Mouse (Mus musculus): ENCODE results near the gene Insl6. TPM values are rescaled to one million over a fixed set of nuclear protein-coding genes. Genes with fewer than 3 reads are reported as not detected.

Gene Insl6
- polyA plus RNA-seq, 1 experiment from 2014 or later = 5.6 TPM

GRCm38 (mm10) chr19:29341029-29341428 is 15.9 kb upstream of the Insl6 start:
- Histone ChIP-seq H3K4me2 (replicated peaks; ENCODE audit: low read depth, low read length) (no peak overlapping the region), H3K27me3 (ENCODE audit: control insufficient read depth, insufficient read depth, low read length) (no peaks in the 10 kb centered on the region), H3K9ac (replicated peaks; ENCODE audit: low read depth, low read length) (no peak overlapping the region), H3K27ac (ENCODE audit: low read length) (no peak overlapping the region), H3K4me3 (ENCODE audit: low read depth, low read length) (no peak overlapping the region), H3K9me3 (ENCODE audit: control insufficient read depth, low read depth, low read length) (no peaks in the 10 kb centered on the region), H3K4me1 (ENCODE audit: control insufficient read depth, insufficient read depth, low read length) (no peaks in the 10 kb centered on the region), H3K36me3 (ENCODE audit: control insufficient read depth, insufficient read depth, low read length) (no peaks in the 10 kb centered on the region)
- WGBS = 84% methylated on average over 4 of the region's 4 CpGs
- ATAC-seq (ENCODE audit: insufficient number of reproducible peaks, insufficient read depth, low FRiP score, low read depth) = no peak

DNA sequence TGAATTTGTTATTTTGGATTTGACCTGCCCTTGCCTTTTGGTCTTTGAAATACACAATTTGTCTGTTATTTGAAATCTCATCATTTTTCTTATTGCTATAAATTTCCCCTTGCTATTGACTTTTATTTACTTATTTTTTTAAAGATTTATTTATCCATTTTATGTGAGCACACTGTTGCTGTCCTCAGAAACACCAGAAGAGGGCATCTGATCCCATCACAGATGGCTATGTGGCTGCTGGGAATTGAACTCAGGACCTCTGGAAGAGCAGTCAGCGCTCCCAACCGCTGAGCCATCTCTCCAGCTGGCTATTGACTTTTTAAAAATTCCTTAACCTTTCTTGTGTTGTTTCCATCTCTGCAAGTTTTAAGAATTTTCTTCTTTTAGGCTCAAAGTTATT is 11.5 kb upstream of the Insl6 start:
- H3K27me3 ChIP-seq (ENCODE audit: control insufficient read depth, insufficient read depth, low read length) = no peaks in the 10 kb centered on the region
- H3K9ac ChIP-seq (replicated peaks; ENCODE audit: low read depth, low read length) = no peak overlapping the region
- no peak overlapping the region for H3K27ac ChIP-seq (ENCODE audit: low read length)
- H3K4me3 ChIP-seq (ENCODE audit: low read depth, low read length) = no peak overlapping the region
- no peak overlapping the region for H3K4me2 ChIP-seq (replicated peaks; ENCODE audit: low read depth, low read length)
- H3K36me3 ChIP-seq (ENCODE audit: control insufficient read depth, insufficient read depth, low read length) = no peaks in the 10 kb centered on the region
- H3K4me1 ChIP-seq (ENCODE audit: control insufficient read depth, insufficient read depth, low read length) = peaks cover 3% of the 10 kb centered on the region; the same call in 1 of the 2 replicates
- 83% methylated on average over 2 of the region's 2 CpGs for WGBS
- no peaks in the 10 kb centered on the region for H3K9me3 ChIP-seq (ENCODE audit: control insufficient read depth, low read depth, low read length)
- no peak for ATAC-seq (ENCODE audit: insufficient number of reproducible peaks, insufficient read depth, low FRiP score, low read depth)

- peak within 1 kb of the TSS; percentile 78 for H3K4me2 ChIP-seq (replicated peaks; ENCODE audit: low read depth, low read length)
- WGBS = 3% methylated on average over 23 of the region's 23 CpGs
- peaks cover 3% of the 10 kb centered on the region; the same call in 1 of the 2 replicates for H3K4me1 ChIP-seq (ENCODE audit: control insufficient read depth, insufficient read depth, low read length)
- no peaks in the 10 kb centered on the region for H3K36me3 ChIP-seq (ENCODE audit: control insufficient read depth, insufficient read depth, low read length)
- H3K9ac ChIP-seq (replicated peaks; ENCODE audit: low read depth, low read length) = no peak within 1 kb of the TSS; the same call in 1 of the 2 replicates
- H3K27me3 ChIP-seq (ENCODE audit: control insufficient read depth, insufficient read depth, low read length) = no peaks in the 10 kb centered on the region
- peak within 1 kb of the TSS; percentile 29 for H3K4me3 ChIP-seq (ENCODE audit: low read depth, low read length)
- no peak within 1 kb of the TSS for H3K27ac ChIP-seq (ENCODE audit: low read length)
- no peak for ATAC-seq (ENCODE audit: insufficient number of reproducible peaks, insufficient read depth, low FRiP score, low read depth)
- H3K9me3 ChIP-seq (ENCODE audit: control insufficient read depth, low read depth, low read length) = no peaks in the 10 kb centered on the region
These were observed 9.1 kb upstream of the Insl6 start, which contains the start of gene Rln1 for GRCm38 (mm10) chr19:29334068-29334745. Gene Rln1, minus strand, starts transcription at chr19:29334670.

DNA sequence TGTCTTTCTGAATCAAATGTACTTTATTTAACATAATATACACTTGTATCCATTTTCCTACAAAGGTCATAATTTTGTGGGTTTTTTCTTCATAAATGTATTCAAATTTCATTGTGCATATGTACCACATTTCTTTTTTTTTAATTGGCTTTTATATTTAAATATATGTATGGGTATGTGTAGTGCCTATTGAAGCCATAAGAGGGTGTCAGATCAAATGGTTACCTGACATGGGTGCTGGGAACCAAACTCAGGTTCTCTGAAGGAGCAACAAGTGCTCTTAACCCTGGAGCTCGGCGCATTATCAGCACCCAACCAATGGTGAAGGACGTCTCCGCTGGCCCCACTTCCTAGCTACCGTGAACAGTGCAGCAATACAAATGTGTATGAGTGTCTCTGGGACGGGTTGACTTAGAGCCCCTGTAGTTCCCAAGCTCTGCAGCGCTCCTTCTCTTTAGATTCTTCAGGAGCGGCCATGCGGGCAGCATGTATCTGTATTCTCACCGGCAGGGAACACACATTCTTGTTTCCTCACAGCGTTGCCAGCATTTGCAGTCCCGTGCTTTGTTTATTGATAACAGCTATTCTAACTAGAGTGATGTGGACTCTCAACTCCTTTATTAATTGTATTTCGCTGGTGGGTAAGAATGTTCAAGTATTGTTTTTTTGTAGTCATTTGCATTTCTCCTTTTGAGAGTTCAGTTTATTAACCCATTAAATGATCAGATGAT is 1.8 kb upstream of the Insl6 start:
- Histone ChIP-seq H3K4me3 (ENCODE audit: low read depth, low read length) (no peak overlapping the region), H3K9ac (replicated peaks; ENCODE audit: low read depth, low read length) (no peak overlapping the region), H3K4me1 (ENCODE audit: control insufficient read depth, insufficient read depth, low read length) (no peaks in the 10 kb centered on the region), H3K36me3 (ENCODE audit: control insufficient read depth, insufficient read depth, low read length) (no peaks in the 10 kb centered on the region), H3K27me3 (ENCODE audit: control insufficient read depth, insufficient read depth, low read length) (no peaks in the 10 kb centered on the region), H3K4me2 (replicated peaks; ENCODE audit: low read depth, low read length) (no peak overlapping the region), H3K9me3 (ENCODE audit: control insufficient read depth, low read depth, low read length) (no peaks in the 10 kb centered on the region), H3K27ac (ENCODE audit: low read length) (no peak overlapping the region)
- 84% methylated on average over 13 of the region's 13 CpGs for WGBS
- ATAC-seq (ENCODE audit: insufficient number of reproducible peaks, insufficient read depth, low FRiP score, low read depth) = no peak

DNA sequence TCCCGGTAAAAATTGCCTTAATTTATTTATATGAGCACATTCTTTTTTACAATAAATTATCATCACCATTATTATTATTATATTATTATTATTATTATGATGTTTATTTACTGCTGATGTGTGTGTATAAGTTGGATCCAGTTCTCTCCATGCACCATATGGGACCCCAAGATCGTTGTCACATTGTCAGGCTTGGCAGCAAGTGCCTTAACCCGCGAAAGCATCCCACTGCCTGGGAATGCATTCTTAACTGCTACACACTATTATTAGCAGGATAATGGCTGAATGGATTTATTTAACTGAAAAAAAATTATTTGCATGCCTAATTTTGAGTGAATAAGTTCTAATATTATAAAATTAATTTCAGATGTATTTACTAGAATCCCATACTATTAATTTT is 1.2 kb upstream of the Insl6 start:
- no peak for ATAC-seq (ENCODE audit: insufficient number of reproducible peaks, insufficient read depth, low FRiP score, low read depth)
- Histone ChIP-seq H3K9me3 (ENCODE audit: control insufficient read depth, low read depth, low read length) (no peaks in the 10 kb centered on the region), H3K4me1 (ENCODE audit: control insufficient read depth, insufficient read depth, low read length) (no peaks in the 10 kb centered on the region), H3K36me3 (ENCODE audit: control insufficient read depth, insufficient read depth, low read length) (no peaks in the 10 kb centered on the region), H3K27ac (ENCODE audit: low read length) (no peak overlapping the region), H3K9ac (replicated peaks; ENCODE audit: low read depth, low read length) (no peak overlapping the region), H3K4me2 (replicated peaks; ENCODE audit: low read depth, low read length) (no peak overlapping the region), H3K27me3 (ENCODE audit: control insufficient read depth, insufficient read depth, low read length) (no peaks in the 10 kb centered on the region), H3K4me3 (ENCODE audit: low read depth, low read length) (no peak overlapping the region)
- 87% methylated on average over 4 of the region's 4 CpGs for WGBS

GRCm38 (mm10) chr19:29325852-29326180 is 660 bp upstream of the Insl6 start:
- Histone ChIP-seq H3K4me2 (replicated peaks; ENCODE audit: low read depth, low read length) (peak overlapping the region; percentile 54), H3K27me3 (ENCODE audit: control insufficient read depth, insufficient read depth, low read length) (no peaks in the 10 kb centered on the region), H3K9me3 (ENCODE audit: control insufficient read depth, low read depth, low read length) (no peaks in the 10 kb centered on the region), H3K4me1 (ENCODE audit: control insufficient read depth, insufficient read depth, low read length) (no peaks in the 10 kb centered on the region), H3K9ac (replicated peaks; ENCODE audit: low read depth, low read length) (no peak overlapping the region), H3K4me3 (ENCODE audit: low read depth, low read length) (0 out of 2 replicates have a peak overlapping the region, but pooled peaks have one; percentile 29), H3K36me3 (ENCODE audit: control insufficient read depth, insufficient read depth, low read length) (no peaks in the 10 kb centered on the region), H3K27ac (ENCODE audit: low read length) (no peak overlapping the region)
- WGBS = 44% methylated on average over 9 of the region's 9 CpGs
- no peak for ATAC-seq (ENCODE audit: insufficient number of reproducible peaks, insufficient read depth, low FRiP score, low read depth)

DNA sequence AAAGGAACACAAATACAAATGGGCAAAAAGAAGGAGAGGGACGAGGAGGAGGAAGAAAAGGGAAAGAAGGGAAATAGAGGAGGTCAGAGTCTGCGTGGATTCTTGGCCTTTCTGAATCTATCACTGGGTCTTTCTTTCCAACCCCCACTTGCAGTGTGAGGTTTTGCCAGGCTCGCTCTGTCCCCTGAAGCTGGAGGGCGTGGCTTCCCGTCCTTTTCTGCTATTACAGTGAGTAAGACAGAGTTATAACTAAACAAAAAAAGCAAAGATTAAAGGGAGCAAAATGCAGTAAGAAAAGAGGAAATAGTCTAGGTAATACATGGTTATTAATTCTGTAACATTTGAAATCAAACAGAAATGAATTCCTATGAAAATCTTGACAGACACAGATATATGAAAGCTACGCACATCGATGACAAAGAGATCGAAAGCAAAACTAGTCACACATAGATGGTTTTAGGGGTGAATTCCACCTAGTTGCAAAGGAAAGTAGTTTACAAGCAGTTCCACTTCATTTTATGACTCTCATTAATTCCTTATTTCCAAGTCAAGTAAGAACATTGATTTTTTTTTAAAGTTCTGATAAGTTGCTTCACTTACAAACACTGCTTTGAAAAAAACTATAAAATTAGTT is 1.6 kb downstream of the Insl6 start:
- no peak overlapping the region for H3K4me2 ChIP-seq (replicated peaks; ENCODE audit: low read depth, low read length)
- ATAC-seq (ENCODE audit: insufficient number of reproducible peaks, insufficient read depth, low FRiP score, low read depth) = no peak
- 60% methylated on average over 8 of the region's 8 CpGs for WGBS

DNA sequence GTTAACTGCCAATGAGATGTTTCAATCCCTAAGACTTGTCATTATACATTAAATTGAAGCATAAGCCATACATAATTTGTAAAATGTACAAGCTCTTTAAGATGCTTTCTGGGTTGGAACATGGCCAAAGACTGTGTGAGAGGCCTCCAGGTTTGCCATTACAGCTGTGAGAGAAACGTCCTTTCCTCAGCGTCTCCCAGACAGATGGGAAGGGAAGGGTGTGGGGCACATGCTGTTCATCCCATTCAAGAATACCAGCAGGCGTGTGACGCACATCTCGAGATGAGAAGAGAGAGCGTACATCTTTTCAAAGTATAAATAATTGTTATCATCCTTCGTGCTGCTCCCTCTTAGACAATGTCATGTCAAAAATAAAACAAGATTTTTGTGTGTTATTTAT is 12.5 kb downstream of the Insl6 start:
- no peak for ATAC-seq (ENCODE audit: insufficient number of reproducible peaks, insufficient read depth, low FRiP score, low read depth)
- WGBS = 71% methylated on average over 7 of the region's 7 CpGs
- Histone ChIP-seq H3K27me3 (ENCODE audit: control insufficient read depth, insufficient read depth, low read length) (no peaks in the 10 kb centered on the region), H3K4me2 (replicated peaks; ENCODE audit: low read depth, low read length) (no peak overlapping the region), H3K4me1 (ENCODE audit: control insufficient read depth, insufficient read depth, low read length) (no peaks in the 10 kb centered on the region), H3K27ac (ENCODE audit: low read length) (no peak overlapping the region), H3K9me3 (ENCODE audit: control insufficient read depth, low read depth, low read length) (0 out of 2 replicates have a peak, but pooled peaks cover 3% of the 10 kb centered on the region), H3K4me3 (ENCODE audit: low read depth, low read length) (no peak overlapping the region), H3K9ac (replicated peaks; ENCODE audit: low read depth, low read length) (no peak overlapping the region), H3K36me3 (ENCODE audit: control insufficient read depth, insufficient read depth, low read length) (peaks cover 22% of the 10 kb centered on the region)

More for the DNA sequence above, 1.6 kb downstream of the Insl6 start:
- H3K9me3 ChIP-seq (ENCODE audit: control insufficient read depth, low read depth, low read length) = no peaks in the 10 kb centered on the region
- H3K4me1 ChIP-seq (ENCODE audit: control insufficient read depth, insufficient read depth, low read length) = no peaks in the 10 kb centered on the region
- H3K27me3 ChIP-seq (ENCODE audit: control insufficient read depth, insufficient read depth, low read length) = no peaks in the 10 kb centered on the region
- H3K36me3 ChIP-seq (ENCODE audit: control insufficient read depth, insufficient read depth, low read length) = no peaks in the 10 kb centered on the region
- no peak overlapping the region for H3K4me3 ChIP-seq (ENCODE audit: low read depth, low read length)
- H3K9ac ChIP-seq (replicated peaks; ENCODE audit: low read depth, low read length) = no peak overlapping the region
- H3K27ac ChIP-seq (ENCODE audit: low read length) = no peak overlapping the region
